Mouse (Mus musculus) right cerebral cortex, postnatal 4 days (tissue): ENCODE results near the gene Clmp.

Experiments
- DNase-seq: peaks from one replicate; pipeline ENCODE4 v3.0.0-alpha.2; 2022

Clmp gene

GRCm38 (mm10) chr9:40685801-40686420, at the start of gene Clmp:
TSS of gene Clmp (plus strand) at chr9:40685962.
- DNase-seq = peak; percentile 61

GRCm38 (mm10) chr9:40636054-40636453, 49.7 kb upstream of the Clmp start:
- peak; percentile 77 for DNase-seq

GRCm38 (mm10) chr9:40637705-40638393, 47.9 kb upstream of the Clmp start:
- DNase-seq = no peak

- no peak for DNase-seq
Observed at GRCm38 (mm10) chr9:40638394-40639049, 47.2 kb upstream of the Clmp start.

GRCm38 (mm10) chr9:40639536-40640187, 46.1 kb upstream of the Clmp start:
- DNase-seq = no peak

- no peak for DNase-seq
Observed at GRCm38 (mm10) chr9:40641318-40641717, 44.4 kb upstream of the Clmp start.

GRCm38 (mm10) chr9:40642470-40643220, 43.1 kb upstream of the Clmp start:
- no peak for DNase-seq

GRCm38 (mm10) chr9:40649444-40649843, 36.3 kb upstream of the Clmp start:
- no peak for DNase-seq

GRCm38 (mm10) chr9:40649983-40650382, 35.8 kb upstream of the Clmp start:
- DNase-seq = no peak

- no peak for DNase-seq
Observed at GRCm38 (mm10) chr9:40651239-40651859, 34.4 kb upstream of the Clmp start.

GRCm38 (mm10) chr9:40652757-40653156, 33.0 kb upstream of the Clmp start:
- no peak for DNase-seq

GRCm38 (mm10) chr9:40666190-40666803, 19.5 kb upstream of the Clmp start:
- no peak for DNase-seq

- DNase-seq = no peak
Observed at GRCm38 (mm10) chr9:40670313-40670712, 15.4 kb upstream of the Clmp start, which contains the start of gene Gm21915. TSS of gene Gm21915 (plus strand) at chr9:40670613.

- DNase-seq = no peak
Observed at GRCm38 (mm10) chr9:40671323-40671930, 14.3 kb upstream of the Clmp start.

GRCm38 (mm10) chr9:40675203-40675958, 10.4 kb upstream of the Clmp start:
- DNase-seq = no peak

GRCm38 (mm10) chr9:40678653-40679052, 7.1 kb upstream of the Clmp start:
- DNase-seq = no peak

- DNase-seq = peak; percentile 60
Observed at GRCm38 (mm10) chr9:40686421-40686899, 698 bp downstream of the Clmp start.

- no peak for DNase-seq
Observed at GRCm38 (mm10) chr9:40687053-40687452, 1.3 kb downstream of the Clmp start.

GRCm38 (mm10) chr9:40687553-40687952, 1.8 kb downstream of the Clmp start:
- no peak for DNase-seq

- no peak for DNase-seq
Observed at GRCm38 (mm10) chr9:40690511-40690910, 4.7 kb downstream of the Clmp start.
